Mouse (Mus musculus) MEL (cell line): ENCODE results near the gene Lrrc47. TPM values are rescaled to one million over a fixed set of nuclear protein-coding genes. Genes with fewer than 3 reads are reported as not detected.
A peak's percentile ranks its signal among the peaks of the same experiment; 100 is the strongest.

ENCODE experiments used
- DNase-seq: peaks from one replicate; pipeline ENCODE4 v3.0.0; 2011; ENCODE audit warnings: low read depth, low spot score
- H3K27ac ChIP-seq: 2 replicates; pipeline ENCODE4 v1.5.1; 2012; ENCODE audit warnings: low read depth, mild to moderate bottlenecking, control low read depth, low read length, moderate library complexity; ENCODE audit not compliant: control insufficient read depth
- H3K27me3 ChIP-seq, 2 experiments: fragments of 150-350 bp in 1 of 2; sonication (generic) in 1 of 2; 2 replicates each; pipeline ENCODE4 v1.6.1; 2012; ENCODE audit warnings: low read length in 2 of 2, mild to moderate bottlenecking in 2 of 2, improper control_type of control experiment in 1 of 2, moderate library complexity in 1 of 2; ENCODE audit not compliant: insufficient read depth in 2 of 2, control insufficient read depth in 1 of 2
- H3K36me3 ChIP-seq, 2 experiments: 2 replicates each; pipeline ENCODE4 v1.6.1; 2012 to 2014; ENCODE audit warnings: low read length in 2 of 2, improper control_type of control experiment in 1 of 2, inconsistent platforms in 1 of 2, mild to moderate bottlenecking in 1 of 2; ENCODE audit not compliant: insufficient read depth in 2 of 2, control insufficient read depth in 1 of 2
- H3K4me1 ChIP-seq, 2 experiments: fragments of 150-350 bp in 1 of 2; sonication (generic) in 1 of 2; 2 replicates each; pipeline ENCODE4 v1.6.1; 2012; ENCODE audit warnings: low read length in 2 of 2, improper control_type of control experiment in 1 of 2, mild to moderate bottlenecking in 1 of 2; ENCODE audit not compliant: insufficient read depth in 2 of 2, control insufficient read depth in 1 of 2
- H3K4me3 ChIP-seq, 2 experiments: fragments of 150-350 bp in 1 of 2; sonication (generic) in 1 of 2; 2 replicates each; pipeline ENCODE4 v1.5.1; 2012; ENCODE audit warnings: low read depth in 2 of 2, low read length in 2 of 2, mild to moderate bottlenecking in 2 of 2, moderate library complexity in 2 of 2, control low read depth in 1 of 2, improper control_type of control experiment in 1 of 2; ENCODE audit not compliant: control insufficient read depth in 1 of 2, insufficient read depth in 1 of 2
- H3K79me2 ChIP-seq: 2 replicates; pipeline ENCODE4 v1.6.1; 2012; ENCODE audit warnings: mild to moderate bottlenecking, low read length, moderate library complexity; ENCODE audit not compliant: control insufficient read depth, poor library complexity, insufficient read depth
- H3K9ac ChIP-seq: 2 replicates; pipeline ENCODE4 v1.6.1; 2012; ENCODE audit warnings: low read depth, mild to moderate bottlenecking, control low read depth, low read length, moderate library complexity; ENCODE audit not compliant: control insufficient read depth, poor library complexity, severe bottlenecking
- H3K9me3 ChIP-seq: fragments of 150-350 bp; sonication (generic); replicated peaks from 2 replicates; pipeline ENCODE4 v1.6.1; 2012; ENCODE audit warnings: mild to moderate bottlenecking, low read length, improper control_type of control experiment, moderate library complexity; ENCODE audit not compliant: insufficient read depth
- BHLHE40 ChIP-seq: IDR thresholded peaks from 2 replicates; pipeline ENCODE4 v1.6.1; 2012; ENCODE audit warnings: low read depth, mild to moderate bottlenecking, inconsistent platforms, low read length, improper control_type of control experiment, borderline replicate concordance
- CHD1 ChIP-seq: IDR thresholded peaks from 2 replicates; pipeline ENCODE4 v1.6.1; 2012; ENCODE audit warnings: low read depth, mild to moderate bottlenecking, inconsistent platforms, low read length, improper control_type of control experiment
- CHD2 ChIP-seq: IDR thresholded peaks from 2 replicates; pipeline ENCODE4 v1.6.1; 2011; ENCODE audit warnings: low read length, improper control_type of control experiment
- E2F4 ChIP-seq: IDR thresholded peaks from 2 replicates; pipeline ENCODE4 v1.6.1; 2011; ENCODE audit warnings: low read depth, low read length, improper control_type of control experiment, borderline replicate concordance
- ELF1 ChIP-seq: IDR thresholded peaks from 2 replicates; pipeline ENCODE4 v1.6.1; 2014; ENCODE audit warnings: low read depth, mild to moderate bottlenecking, inconsistent platforms, low read length, improper control_type of control experiment, moderate library complexity
- EP300 ChIP-seq, 2 experiments: IDR thresholded peaks; 2 replicates each; pipeline ENCODE4 v1.6.1; 2011; ENCODE audit warnings: improper control_type of control experiment in 2 of 2, low read length in 2 of 2, low read depth in 1 of 2, mild to moderate bottlenecking in 1 of 2
- ETS1 ChIP-seq: IDR thresholded peaks from 2 replicates; pipeline ENCODE4 v1.6.1; 2012; ENCODE audit warnings: low read depth, mild to moderate bottlenecking, inconsistent platforms, low read length, improper control_type of control experiment, moderate library complexity
- GABPA ChIP-seq: IDR thresholded peaks from 2 replicates; pipeline ENCODE4 v1.6.1; 2012; ENCODE audit warnings: low read depth, mild to moderate bottlenecking, inconsistent platforms, low read length, improper control_type of control experiment, moderate library complexity
- GATA1 ChIP-seq: IDR thresholded peaks from 2 replicates; pipeline ENCODE4 v1.6.1; 2011; ENCODE audit warnings: low read depth, low read length, improper control_type of control experiment
- HCFC1 ChIP-seq: IDR thresholded peaks from 2 replicates; pipeline ENCODE4 v1.6.1; 2012; ENCODE audit warnings: low read depth, mild to moderate bottlenecking, inconsistent platforms, low read length, improper control_type of control experiment, moderate library complexity
- JUND ChIP-seq: IDR thresholded peaks from 2 replicates; pipeline ENCODE4 v1.6.1; 2011; ENCODE audit warnings: low read depth, mild to moderate bottlenecking, improper control_type of control experiment, low read length
- KAT2A ChIP-seq: conservative IDR thresholded peaks from 2 replicates; pipeline ENCODE4 v1.6.1; 2012; ENCODE audit warnings: low read depth, low read length, improper control_type of control experiment, inconsistent platforms
- MAFK ChIP-seq: IDR thresholded peaks from 2 replicates; pipeline ENCODE4 v1.6.1; 2011; ENCODE audit warnings: low read depth, mild to moderate bottlenecking, low read length, improper control_type of control experiment, borderline replicate concordance
- MAX ChIP-seq: IDR thresholded peaks from 2 replicates; pipeline ENCODE4 v1.6.1; 2011; ENCODE audit warnings: low read length, improper control_type of control experiment
- MYB ChIP-seq: IDR thresholded peaks from 2 replicates; pipeline ENCODE4 v1.6.1; 2011; ENCODE audit warnings: mild to moderate bottlenecking, low read depth, low read length, improper control_type of control experiment
- NELFE ChIP-seq: IDR thresholded peaks from 2 replicates; pipeline ENCODE4 v1.6.1; 2011; ENCODE audit warnings: low read depth, low read length, improper control_type of control experiment
- NRF1 ChIP-seq: IDR thresholded peaks from 2 replicates; pipeline ENCODE4 v1.6.1; 2014; ENCODE audit warnings: low read depth, mild to moderate bottlenecking, inconsistent platforms, low read length, improper control_type of control experiment, moderate library complexity; ENCODE audit not compliant: poor library complexity, insufficient read depth, severe bottlenecking
- POLR2A ChIP-seq, 2 experiments: IDR thresholded peaks; 2 replicates each; pipeline ENCODE4 v1.6.1; 2011 to 2012; ENCODE audit warnings: low read length in 2 of 2, mild to moderate bottlenecking in 2 of 2, control low read depth in 1 of 2, improper control_type of control experiment in 1 of 2, low read depth in 1 of 2, moderate library complexity in 1 of 2; ENCODE audit not compliant: control insufficient read depth in 1 of 2, insufficient read depth in 1 of 2, poor library complexity in 1 of 2
- POLR2AphosphoS2 ChIP-seq: IDR thresholded peaks from 2 replicates; pipeline ENCODE4 v1.6.1; 2011; ENCODE audit warnings: low read length, improper control_type of control experiment
- RAD21 ChIP-seq: IDR thresholded peaks from 2 replicates; pipeline ENCODE4 v1.6.1; 2011; ENCODE audit warnings: mild to moderate bottlenecking, low read depth, low read length, improper control_type of control experiment
- RCOR1 ChIP-seq: IDR thresholded peaks from 2 replicates; pipeline ENCODE4 v1.6.1; 2012; ENCODE audit warnings: low read depth, mild to moderate bottlenecking, inconsistent platforms, low read length, improper control_type of control experiment
- TBP ChIP-seq: IDR thresholded peaks from 2 replicates; pipeline ENCODE4 v1.8.0; 2011; ENCODE audit warnings: low read depth, low read length, improper control_type of control experiment
- USF1 ChIP-seq: IDR thresholded peaks from 2 replicates; pipeline ENCODE4 v1.6.1; 2014; ENCODE audit warnings: low read depth, mild to moderate bottlenecking, inconsistent platforms, low read length, improper control_type of control experiment, moderate library complexity
- USF2 ChIP-seq, 2 experiments: IDR thresholded peaks; 2 replicates each; pipeline ENCODE4 v1.6.1; 2011 to 2012; ENCODE audit warnings: improper control_type of control experiment in 2 of 2, low read length in 2 of 2, borderline replicate concordance in 1 of 2, inconsistent platforms in 1 of 2, low read depth in 1 of 2, mild to moderate bottlenecking in 1 of 2; ENCODE audit not compliant: insufficient read depth in 1 of 2
- ZKSCAN1 ChIP-seq: IDR thresholded peaks from 2 replicates; pipeline ENCODE4 v1.6.1; 2012; ENCODE audit warnings: low read depth, mild to moderate bottlenecking, inconsistent platforms, low read length, improper control_type of control experiment, moderate library complexity
- ZMIZ1 ChIP-seq: IDR thresholded peaks from 2 replicates; pipeline ENCODE4 v1.6.1; 2012; ENCODE audit warnings: low read depth, mild to moderate bottlenecking, inconsistent platforms, low read length, improper control_type of control experiment, moderate library complexity
- ZNF384 ChIP-seq: IDR thresholded peaks from 2 replicates; pipeline ENCODE4 v1.6.1; 2012; ENCODE audit warnings: low read depth, mild to moderate bottlenecking, inconsistent platforms, low read length, improper control_type of control experiment
- polyA plus RNA-seq, 2 experiments: library from polyadenylated mRNA; stranded (reverse) in 1 of 2; unstranded in 1 of 2; fragments of >175 nt in 1 of 2; fragments of >200 nt in 1 of 2; gene quantifications; 2 replicates each; pipeline versions ENCODE4 v1.2.1 to v1.2.4; 2012; ENCODE audit warnings: low replicate concordance in 2 of 2, low read depth in 1 of 2; ENCODE audit not compliant: insufficient read length in 2 of 2, insufficient read depth in 1 of 2, missing spikeins in 1 of 2
- total RNA-seq: library from RNA; depleted of rRNA; stranded (reverse); fragments of 300-350 nt; gene quantifications from 2 replicates; pipeline ENCODE4 v1.2.3, GENCODE M21; 2012

The Lrrc47 gene
- total and polyA plus RNA-seq, 3 experiments = 54.3 to 117 TPM; not detected in 1

GRCm38 (mm10) chr4:154022407-154022806 is 10.9 kb downstream of the Lrrc47 start:
- Histone ChIP-seq H3K4me1 (peaks cover 0 to 13% of the 10 kb centered on the region in 2 experiments; a peak in 3 of 4 replicates), H3K27ac (0 out of 2 replicates have a peak overlapping the region, but pooled peaks have one; percentile 9)

GRCm38 (mm10) chr4:154022844-154023243 is 11.3 kb downstream of the Lrrc47 start:
- no peak for DNase-seq
- H3K4me1 ChIP-seq = peaks cover 0 to 13% of the 10 kb centered on the region in 2 experiments; a peak in 3 of 4 replicates
- no peaks in the 10 kb centered on the region for H3K27me3 ChIP-seq
- H3K36me3 ChIP-seq = peaks cover 0 to 11% of the 10 kb centered on the region in 2 experiments
- peak overlapping the region; percentile 97 for H3K27ac ChIP-seq
- peaks cover 16% of the 10 kb centered on the region for H3K79me2 ChIP-seq
- H3K9ac ChIP-seq = peak overlapping the region; percentile 58
- no peak overlapping the region for H3K4me3 ChIP-seq
- no peaks in the 10 kb centered on the region for H3K9me3 ChIP-seq
- TF ChIP-seq ZKSCAN1 (no peak), JUND (no peak), TBP (no peak), MAFK (no peak), HCFC1 (no peak), MAX (no peak), USF1 (no peak), MYB (no peak), GABPA (no peak), E2F4 (no peak), ZNF384 (no peak), ELF1 (no peak)

More at GRCm38 (mm10) chr4:154022407-154022806, 10.9 kb downstream of the Lrrc47 start:
- no peaks in the 10 kb centered on the region for H3K9me3 ChIP-seq
- DNase-seq = no peak
- no peak overlapping the region for H3K9ac ChIP-seq
- no peaks in the 10 kb centered on the region for H3K27me3 ChIP-seq
- TF ChIP-seq RAD21 (no peak), RCOR1 (no peak), CHD2 (no peak), USF1 (no peak), JUND (no peak), KAT2A (no peak), NELFE (no peak), ZNF384 (no peak), POLR2AphosphoS2 (no peak), ZKSCAN1 (no peak), ZMIZ1 (no peak), POLR2A (IDR thresholded peaks at IDR 0.05; ENCODE audit: control insufficient read depth in 1 of 2, insufficient read depth in 1 of 2, low read depth in 1 of 2, low read length in 2 of 2, poor library complexity in 1 of 2) (no peak), ELF1 (no peak), ETS1 (no peak), CHD1 (no peak), BHLHE40 (no peak), NRF1 (no peak), EP300 (IDR thresholded peaks at IDR 0.05; ENCODE audit: low read depth in 1 of 2, low read length in 2 of 2) (no peak), GATA1 (no peak), USF2 (IDR thresholded peaks at IDR 0.05; ENCODE audit: borderline replicate concordance in 1 of 2, insufficient read depth in 1 of 2, low read depth in 1 of 2, low read length in 2 of 2) (no peak)
- TF ChIP-seq, all 39 proteins: peak for 0
- H3K36me3 ChIP-seq = peaks cover 0 to 11% of the 10 kb centered on the region in 2 experiments
- no peak overlapping the region for H3K4me3 ChIP-seq
- peaks cover 16% of the 10 kb centered on the region for H3K79me2 ChIP-seq
